Mouse (Mus musculus) spleen, postnatal 36 days (tissue): ENCODE measurements around the gene Gca.

Source experiments
- DNase-seq, 2 experiments: peaks; one replicate each; pipeline ENCODE4 v3.0.0; 2022; ENCODE audit warnings: low spot score in 2 of 2, mixed read lengths in 1 of 2

The Gca gene

GRCm38 (mm10) chr2:62664135-62664670, at the start of gene Gca:
Gene Gca, plus strand, starts transcription at chr2:62664285.
- peak; percentile 67 to 78 for DNase-seq

GRCm38 (mm10) chr2:62618934-62619341, 45.1 kb upstream of the Gca start:
- DNase-seq = peak; percentile 30 to 65

DNA sequence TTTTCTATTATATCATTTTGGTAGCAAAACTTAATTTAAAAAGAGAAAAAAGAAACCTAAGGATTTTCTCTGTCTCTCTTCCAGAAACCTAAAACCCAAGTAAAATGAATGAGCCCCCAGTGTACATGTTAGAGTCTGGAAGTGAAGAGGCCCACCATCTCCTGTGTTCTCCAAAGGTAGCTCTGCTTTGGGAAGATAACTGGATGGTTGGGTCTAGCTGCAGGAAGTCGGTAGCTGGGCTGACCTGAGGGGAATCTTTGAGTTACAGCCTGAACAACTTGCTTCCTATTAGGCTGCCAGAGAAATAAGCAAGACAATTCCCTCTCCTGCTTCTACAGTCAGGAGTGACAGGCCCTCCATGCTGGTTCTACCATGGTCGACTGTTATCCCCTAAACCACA, 44.4 kb upstream of the Gca start:
- DNase-seq = no peak

DNA sequence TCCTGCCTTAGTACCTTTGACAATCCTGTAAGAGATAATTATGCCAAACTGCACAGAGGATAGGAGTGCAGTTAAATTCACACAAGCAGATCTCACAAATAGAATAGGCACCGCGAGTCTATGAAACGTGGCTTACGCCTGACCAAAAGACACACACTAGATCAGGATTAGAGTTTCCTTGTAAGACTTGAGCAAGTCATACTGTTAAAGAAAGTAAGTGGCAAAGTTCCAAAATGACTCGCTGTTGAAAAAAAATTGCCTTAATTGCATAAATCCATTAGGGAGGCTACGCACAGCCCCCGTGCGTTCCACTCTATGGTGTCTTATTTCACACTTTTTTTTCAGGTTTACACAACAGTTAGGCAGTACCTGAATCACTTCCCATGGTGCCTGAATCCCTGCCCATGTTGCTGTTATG, 41.1 kb upstream of the Gca start:
- no peak for DNase-seq

GRCm38 (mm10) chr2:62627728-62628127, 36.4 kb upstream of the Gca start:
- no peak for DNase-seq

GRCm38 (mm10) chr2:62628356-62628755, 35.7 kb upstream of the Gca start:
- DNase-seq = no peak

GRCm38 (mm10) chr2:62630446-62630845, 33.6 kb upstream of the Gca start:
- peak in 1 of 2 experiments; percentile 46 for DNase-seq

DNA sequence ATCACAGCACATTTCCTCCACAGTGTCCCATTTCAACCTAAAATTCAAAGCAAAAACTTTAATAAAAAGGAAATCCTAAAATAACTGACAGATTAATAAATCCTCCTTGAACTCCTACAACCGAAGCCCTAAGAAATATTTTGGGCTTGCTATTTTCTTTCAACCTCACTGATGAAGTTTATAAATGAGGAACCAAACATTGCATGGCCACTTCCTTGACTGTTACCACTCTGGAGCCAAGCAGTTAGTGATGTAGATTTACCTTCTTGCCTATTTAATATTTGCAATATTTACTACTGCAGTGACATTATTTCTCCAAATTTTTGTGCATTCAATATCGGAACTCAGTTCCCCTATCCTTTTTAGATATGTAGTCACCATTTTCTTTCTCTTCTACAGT, 24.2 kb upstream of the Gca start:
- DNase-seq = no peak

- peak; percentile 52 to 64 for DNase-seq
These were observed 20.4 kb upstream of the Gca start for GRCm38 (mm10) chr2:62643405-62644305.

- DNase-seq = no peak
These were observed 19.2 kb upstream of the Gca start for GRCm38 (mm10) chr2:62644891-62645290.

DNA sequence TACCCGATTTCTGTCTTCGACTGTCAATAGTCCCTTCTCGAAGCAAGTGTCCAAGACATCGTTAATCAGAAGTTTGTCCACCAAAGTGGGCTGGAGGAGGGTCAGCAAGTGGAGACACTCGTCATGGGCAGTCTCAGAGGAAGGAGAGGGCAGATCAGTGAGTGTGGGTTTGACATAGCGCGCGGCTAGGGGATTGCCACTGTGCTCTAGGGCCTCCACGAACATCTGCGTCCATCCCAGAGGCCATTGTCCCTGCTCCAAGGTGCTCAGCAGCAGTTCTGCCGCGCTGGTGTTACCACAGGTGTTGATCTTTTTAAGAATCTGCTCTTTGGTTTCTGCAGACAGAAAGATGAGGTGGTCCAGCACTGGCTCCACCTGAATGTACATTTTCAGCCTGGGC, 18.6 kb upstream of the Gca start:
- DNase-seq = peak in 1 of 2 experiments; percentile 19

- peak; percentile 76 to 78 for DNase-seq
These were observed 18.0 kb upstream of the Gca start, which contains the start of gene Ifih1 for GRCm38 (mm10) chr2:62646014-62646645. Gene Ifih1, minus strand, starts transcription at chr2:62646255.

- no peak for DNase-seq
These were observed 17.3 kb upstream of the Gca start for GRCm38 (mm10) chr2:62646671-62647289.

GRCm38 (mm10) chr2:62651890-62652289, 12.2 kb upstream of the Gca start:
- DNase-seq = no peak

DNA sequence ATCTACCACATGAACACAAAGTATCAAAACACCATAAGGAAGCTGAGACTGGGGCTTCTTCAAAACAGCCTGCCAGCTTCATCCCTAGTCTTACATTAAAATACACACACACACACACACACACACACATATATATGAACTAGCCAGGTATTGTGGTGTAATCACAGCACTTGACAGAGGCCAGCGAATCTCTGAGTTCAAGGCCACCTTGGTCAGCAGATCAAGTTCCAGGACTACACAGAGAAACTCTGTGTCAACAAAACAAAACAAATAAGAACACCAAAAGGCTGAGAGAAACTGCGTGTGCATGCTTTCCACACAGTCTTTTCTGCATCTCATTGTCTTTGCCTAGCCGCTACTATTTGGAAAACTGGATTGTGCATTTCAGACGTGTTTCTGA, 11.6 kb upstream of the Gca start:
- no peak for DNase-seq

DNA sequence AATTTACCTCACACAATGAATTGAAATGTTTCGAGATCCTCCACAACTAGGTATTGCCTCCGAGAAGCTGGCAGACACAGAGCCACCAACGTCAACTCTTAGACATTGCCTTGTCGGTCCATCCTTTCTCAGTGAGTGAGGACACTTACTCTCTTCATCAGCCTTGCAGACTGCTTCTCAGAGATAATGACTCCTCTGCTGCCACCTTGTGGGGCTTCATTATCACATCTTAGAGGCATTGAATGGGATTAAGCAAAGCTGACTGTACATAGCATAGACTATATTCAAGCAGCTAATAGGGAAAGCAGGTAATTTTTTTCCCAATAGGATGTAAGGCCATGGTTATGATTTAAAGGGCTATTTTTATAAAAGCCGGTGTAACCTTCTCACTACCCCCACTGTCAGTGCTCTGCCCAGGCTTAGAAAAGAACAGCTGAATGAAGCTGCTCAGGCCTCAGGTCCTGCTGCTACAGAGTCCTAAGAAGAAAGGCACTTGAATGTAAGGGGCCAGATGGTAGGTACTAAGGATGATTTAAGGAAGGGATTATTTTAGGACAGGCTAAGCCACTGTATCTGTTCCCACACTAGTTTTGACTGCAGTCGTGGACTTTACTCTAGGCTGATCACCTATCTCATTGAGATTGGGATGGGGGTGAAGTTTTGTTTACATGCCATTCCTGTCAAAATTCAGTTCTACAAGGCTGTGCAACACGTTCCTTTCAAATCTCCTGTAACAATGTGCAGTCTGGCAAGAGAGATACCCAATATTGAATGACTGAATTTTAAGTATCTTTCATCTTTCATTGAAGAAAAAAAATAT, 9.4 kb upstream of the Gca start:
- DNase-seq = peak; percentile 49 to 58

DNA sequence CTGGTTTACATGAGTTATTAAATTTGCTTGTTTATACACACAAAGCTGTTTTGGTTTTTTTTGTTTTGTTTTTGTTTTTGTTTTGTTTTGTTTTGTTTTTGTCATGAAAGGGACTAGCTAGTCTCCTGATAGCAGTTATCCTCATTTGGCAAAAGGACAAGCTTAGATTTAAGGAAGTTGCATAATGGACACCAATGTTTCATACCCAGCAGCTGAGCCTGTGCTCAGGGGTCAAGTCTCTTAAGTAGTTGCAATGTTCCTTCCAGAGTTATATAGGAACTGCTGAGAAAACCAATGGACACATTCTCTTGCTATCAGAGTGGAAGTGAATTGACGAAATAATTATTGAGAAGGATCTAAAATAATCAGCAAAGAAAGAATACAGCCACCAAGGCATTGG, 8.0 kb upstream of the Gca start:
- no peak for DNase-seq

- DNase-seq = no peak
These were observed 3.5 kb upstream of the Gca start for GRCm38 (mm10) chr2:62660565-62660964.

- no peak for DNase-seq
These were observed 1.5 kb upstream of the Gca start for GRCm38 (mm10) chr2:62662560-62662959.

GRCm38 (mm10) chr2:62664839-62665238, 754 bp downstream of the Gca start:
- no peak for DNase-seq

GRCm38 (mm10) chr2:62665536-62665935, 1.5 kb downstream of the Gca start:
- DNase-seq = no peak
